Mouse (Mus musculus): Measurements from ENCODE around the gene Capg.

The Capg gene

GRCm38 (mm10) chr6:72570644-72571397, 26.6 kb downstream of the Capg start:
- in situ Hi-C loops (cut with MseI, MboI) = no loop called here

- in situ Hi-C loops (cut with MseI, MboI) = no loop called here
Observed at GRCm38 (mm10) chr6:72571826-72572225, 27.6 kb downstream of the Capg start.

- in situ Hi-C loops (cut with MseI, MboI) = no loop called here
Observed at GRCm38 (mm10) chr6:72576041-72576440, 31.9 kb downstream of the Capg start.

- in situ Hi-C loops (cut with MseI, MboI) = no loop called here
Observed at GRCm38 (mm10) chr6:72581625-72582382, 37.6 kb downstream of the Capg start.

GRCm38 (mm10) chr6:72583211-72583839, 39.1 kb downstream of the Capg start:
- in situ Hi-C loops (cut with MseI, MboI) = no loop called here

- in situ Hi-C loops (cut with MseI, MboI) = no loop called here
Observed at GRCm38 (mm10) chr6:72584154-72584553, 40.0 kb downstream of the Capg start.

- in situ Hi-C loops (cut with MseI, MboI) = no loop called here
Observed at GRCm38 (mm10) chr6:72586701-72587100, 42.5 kb downstream of the Capg start.

- in situ Hi-C loops (cut with MseI, MboI) = no loop called here
Observed at GRCm38 (mm10) chr6:72588307-72588706, 44.1 kb downstream of the Capg start.

GRCm38 (mm10) chr6:72590111-72590510, 45.9 kb downstream of the Capg start:
- in situ Hi-C loops (cut with MseI, MboI) = no loop called here

- in situ Hi-C loops (cut with MseI, MboI) = no loop called here
Observed at GRCm38 (mm10) chr6:72593011-72593803, 49.0 kb downstream of the Capg start.

- in situ Hi-C loops (cut with MseI, MboI) = no loop called here
Observed at GRCm38 (mm10) chr6:72593914-72594313, 49.7 kb downstream of the Capg start.

GRCm38 (mm10) chr6:72597083-72597874, 53.1 kb downstream of the Capg start:
- in situ Hi-C loops (cut with MseI, MboI) = no loop called here

GRCm38 (mm10) chr6:72597956-72598753, 54.0 kb downstream of the Capg start, which contains the start of the genes Elmod3 and Retsat:
TSS of gene Elmod3 (minus strand) at chr6:72598413.
TSS of gene Retsat (plus strand) at chr6:72598475.
- in situ Hi-C loops (cut with MseI, MboI) = no loop called here

- in situ Hi-C loops (cut with MseI, MboI) = no loop called here
Observed at GRCm38 (mm10) chr6:72598791-72599557, 54.8 kb downstream of the Capg start.

GRCm38 (mm10) chr6:72600216-72600615, 56.0 kb downstream of the Capg start:
- in situ Hi-C loops (cut with MseI, MboI) = no loop called here

GRCm38 (mm10) chr6:72600771-72601170, 56.6 kb downstream of the Capg start:
- in situ Hi-C loops (cut with MseI, MboI) = no loop called here

GRCm38 (mm10) chr6:72601732-72602131, 57.5 kb downstream of the Capg start:
- in situ Hi-C loops (cut with MseI, MboI) = no loop called here

- in situ Hi-C loops (cut with MseI, MboI) = no loop called here
Observed at GRCm38 (mm10) chr6:72604066-72604465, 59.9 kb downstream of the Capg start.

GRCm38 (mm10) chr6:72607060-72607459, 62.9 kb downstream of the Capg start:
- in situ Hi-C loops (cut with MseI, MboI) = no loop called here

Measured in mouse trophoblast stem cell (cell line).